Mouse (Mus musculus): ENCODE data around the gene Aatf. TPM values are rescaled to one million over a fixed set of nuclear protein-coding genes. Genes with fewer than 3 reads are reported as not detected.

Aatf gene
- total and polyA plus RNA-seq, 2 experiments from 2014 or later = 25.5 to 40.4 TPM

DNA sequence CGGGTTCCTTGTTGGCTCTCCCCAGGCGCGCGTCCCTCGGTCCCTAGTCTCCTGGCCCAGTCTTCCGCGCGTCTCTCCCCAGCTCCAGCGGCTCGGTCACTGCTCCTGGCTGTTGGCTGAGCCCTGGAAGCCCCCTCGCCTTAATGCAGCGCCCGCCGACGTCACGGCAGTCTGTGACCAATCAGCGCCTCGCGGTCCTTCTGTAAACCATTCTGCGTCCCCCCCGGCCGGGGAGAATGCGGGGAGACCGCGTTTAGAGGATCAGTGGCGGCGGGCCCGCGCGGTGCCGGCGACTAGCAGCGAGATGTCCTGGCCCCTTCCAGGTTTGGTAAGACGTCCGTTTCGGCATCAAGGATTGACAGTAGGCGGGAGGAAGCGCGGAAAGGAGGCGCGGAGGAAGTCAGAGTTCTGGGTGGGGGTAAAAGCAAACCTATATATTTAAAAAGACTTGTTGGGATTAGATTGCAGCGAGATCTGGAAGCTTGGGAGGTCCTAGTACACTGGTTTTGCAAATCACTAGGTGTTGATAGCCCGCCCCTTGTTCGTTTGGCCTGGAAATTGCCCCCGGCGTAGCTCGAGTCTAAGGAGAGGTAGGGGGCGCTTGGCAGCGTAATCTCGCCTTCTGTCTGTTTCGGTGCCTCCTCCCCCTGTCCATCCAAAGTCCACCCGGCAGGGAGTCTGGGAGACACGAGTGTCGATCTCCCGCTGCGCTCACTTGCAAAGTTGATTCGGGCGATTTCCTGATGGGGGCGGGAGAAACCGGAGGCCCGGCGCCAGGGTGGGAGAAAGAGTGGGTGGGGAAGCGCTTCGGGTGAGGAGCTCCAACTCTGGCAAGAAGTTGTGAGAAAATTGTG is 12.3 kb upstream of the Aatf start, which contains the start of gene Lhx1:
Gene Lhx1, minus strand, starts transcription at position 115 of the 854 bp plus-strand sequence.
- ATAC-seq (peak; percentile 42; the same call in 1 of the 2 replicates), DNase-seq (peak; percentile 60)
- peak within 1 kb of the TSS; percentile 10; the same call in 1 of the 2 replicates for H3K9ac ChIP-seq
- under 1% methylated on average over 64 of the region's 64 CpGs for WGBS
- H3K9me3 ChIP-seq (ENCODE audit: low read length) = no peaks in the 10 kb centered on the region
- TF ChIP-seq CTCF (IDR thresholded peaks at IDR 0.05; ENCODE audit: low read depth) = no peak
- peak within 1 kb of the TSS; percentile 51 for H3K4me2 ChIP-seq (ENCODE audit: low read depth)
- H3K4me3 ChIP-seq (ENCODE audit: low read depth, low read length) = peak within 1 kb of the TSS; percentile 32
- H3K27ac ChIP-seq (ENCODE audit: low read depth, low read length) = no peak within 1 kb of the TSS
- H3K4me1 ChIP-seq (ENCODE audit: insufficient read depth) = peaks cover 10% of the 10 kb centered on the region
- peaks cover 95% of the 10 kb centered on the region for H3K27me3 ChIP-seq (ENCODE audit: insufficient read depth, low read length)
- H3K36me3 ChIP-seq (ENCODE audit: insufficient read depth) = no peaks in the 10 kb centered on the region

DNA sequence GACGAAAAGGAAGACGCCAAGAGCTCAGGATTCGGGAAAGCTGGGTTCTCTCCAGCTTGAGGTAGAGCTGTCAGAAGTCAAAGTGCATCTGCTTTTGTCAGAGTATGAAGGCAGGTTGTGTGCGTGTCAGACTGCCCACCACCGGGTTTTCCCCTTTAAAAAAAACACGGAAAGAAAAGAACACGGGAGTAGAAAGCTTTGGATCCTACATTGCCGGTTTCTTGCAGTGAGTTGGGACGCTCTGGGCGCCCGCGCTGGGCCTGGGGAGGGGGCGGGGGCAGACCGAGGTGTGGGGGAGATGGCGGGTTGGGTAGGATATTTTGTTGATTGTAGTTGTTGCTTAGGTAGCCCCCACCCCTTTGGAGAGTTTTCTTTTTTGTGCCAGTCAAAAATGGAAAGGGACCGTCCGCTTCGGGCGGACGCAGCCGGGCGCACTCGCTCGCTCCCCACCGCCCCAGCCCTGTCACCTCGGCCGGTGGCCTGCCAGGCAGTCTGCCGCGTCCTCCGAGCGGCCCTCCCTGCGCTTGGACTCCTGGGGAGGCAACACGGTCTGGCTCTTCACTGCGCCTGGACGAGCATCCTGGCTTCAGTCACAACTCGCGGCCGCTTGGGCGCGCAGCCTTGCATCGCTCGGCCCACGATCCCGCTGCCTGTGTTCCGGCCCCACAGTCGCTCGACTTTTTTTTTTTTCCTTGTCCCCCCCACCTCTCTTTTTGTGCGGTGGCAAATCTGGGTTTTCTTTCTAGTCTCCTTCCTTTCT is 11.4 kb upstream of the Aatf start:
- no peak for ATAC-seq

DNA sequence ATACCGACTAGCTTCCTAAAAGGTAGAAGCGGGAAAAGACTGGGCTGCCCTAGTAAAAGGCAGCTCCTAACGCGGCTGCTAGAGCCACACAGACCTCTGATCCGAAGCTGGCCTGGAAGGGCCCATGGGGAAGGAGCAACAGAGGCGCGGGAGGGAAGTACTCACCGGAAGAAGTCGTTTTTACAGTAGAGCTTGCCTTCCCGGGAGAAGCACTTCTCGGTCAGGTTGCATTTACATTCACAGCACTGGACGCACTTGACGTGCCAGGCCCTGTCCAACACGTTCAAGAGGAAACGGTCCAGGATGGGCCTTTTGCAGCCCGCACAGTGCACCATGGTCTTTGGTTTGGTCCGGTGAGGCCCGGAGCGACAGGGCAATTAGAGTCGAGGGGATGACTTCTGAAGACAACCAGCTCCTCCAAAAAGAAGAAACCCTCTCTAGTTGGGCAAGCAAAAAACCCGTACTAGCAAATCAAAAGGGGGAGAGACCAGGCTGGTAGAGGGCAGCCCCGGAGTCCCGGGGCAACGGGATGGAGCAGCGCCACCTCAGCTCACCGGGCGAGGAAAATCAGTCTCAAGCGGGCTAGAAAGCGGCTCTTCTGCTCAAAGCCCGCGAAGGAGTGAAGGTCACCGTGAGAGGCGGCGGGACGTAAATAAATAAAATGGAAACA is 10.7 kb upstream of the Aatf start:
- Histone ChIP-seq H3K27ac (ENCODE audit: low read depth, low read length) (no peak overlapping the region), H3K4me1 (ENCODE audit: insufficient read depth) (peaks cover 10% of the 10 kb centered on the region), H3K9ac (no peak overlapping the region), H3K36me3 (ENCODE audit: insufficient read depth) (no peaks in the 10 kb centered on the region), H3K27me3 (ENCODE audit: insufficient read depth, low read length) (peaks cover 95% of the 10 kb centered on the region), H3K4me2 (ENCODE audit: low read depth) (no peak overlapping the region; the same call in 1 of the 2 replicates), H3K9me3 (ENCODE audit: low read length) (no peaks in the 10 kb centered on the region), H3K4me3 (ENCODE audit: low read depth, low read length) (peak overlapping the region; percentile 32; the same call in 1 of the 2 replicates)
- ATAC-seq (no peak), DNase-seq (no peak)
- no peak for TF ChIP-seq CTCF (IDR thresholded peaks at IDR 0.05; ENCODE audit: low read depth)
- WGBS = 2% methylated on average over 35 of the region's 35 CpGs

More for the DNA sequence above, 11.4 kb upstream of the Aatf start:
- no peak overlapping the region for H3K9ac ChIP-seq
- no peaks in the 10 kb centered on the region for H3K9me3 ChIP-seq (ENCODE audit: low read length)
- no peak overlapping the region for H3K27ac ChIP-seq (ENCODE audit: low read depth, low read length)
- H3K4me1 ChIP-seq (ENCODE audit: insufficient read depth) = peaks cover 10% of the 10 kb centered on the region
- H3K4me3 ChIP-seq (ENCODE audit: low read depth, low read length) = peak overlapping the region; percentile 32
- H3K4me2 ChIP-seq (ENCODE audit: low read depth) = peak overlapping the region; percentile 51
- DNase-seq = no peak
- under 1% methylated on average over 48 of the region's 48 CpGs for WGBS
- no peaks in the 10 kb centered on the region for H3K36me3 ChIP-seq (ENCODE audit: insufficient read depth)
- H3K27me3 ChIP-seq (ENCODE audit: insufficient read depth, low read length) = peaks cover 95% of the 10 kb centered on the region
- peak; percentile 29 for TF ChIP-seq CTCF (IDR thresholded peaks at IDR 0.05; ENCODE audit: low read depth)

DNA sequence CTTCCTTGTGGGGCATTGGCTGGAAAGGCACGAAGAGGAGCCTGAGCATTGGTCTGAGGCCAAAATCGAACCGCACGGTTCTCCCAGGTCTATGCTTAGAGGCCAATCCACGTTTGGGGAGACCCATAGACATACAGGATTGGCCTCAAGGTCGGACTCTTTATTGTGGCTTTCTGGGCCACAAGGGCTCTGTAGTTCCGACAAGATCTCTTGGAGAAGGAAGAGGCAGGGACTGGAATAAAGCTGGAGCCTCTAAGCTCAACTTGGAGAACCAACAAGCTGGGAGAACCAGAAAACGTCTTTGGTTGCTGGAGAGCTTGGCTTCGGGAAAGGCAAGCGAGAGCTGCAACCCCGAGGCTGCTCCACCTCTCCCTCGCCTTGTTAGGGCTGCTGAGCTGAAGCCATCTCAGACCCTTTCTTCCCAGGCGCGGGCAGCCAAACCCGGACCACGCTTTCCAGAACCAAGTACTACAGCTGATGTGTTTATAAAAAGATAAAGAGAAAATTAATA is 10.1 kb upstream of the Aatf start:
- DNase-seq (peak; percentile 42), ATAC-seq (no peak)
- H3K9me3 ChIP-seq (ENCODE audit: low read length) = no peaks in the 10 kb centered on the region
- 1% methylated on average over 16 of the region's 16 CpGs for WGBS
- no peak overlapping the region for H3K27ac ChIP-seq (ENCODE audit: low read depth, low read length)
- H3K4me1 ChIP-seq (ENCODE audit: insufficient read depth) = peaks cover 10% of the 10 kb centered on the region
- no peak overlapping the region for H3K4me2 ChIP-seq (ENCODE audit: low read depth)
- TF ChIP-seq CTCF (IDR thresholded peaks at IDR 0.05; ENCODE audit: low read depth) = no peak
- no peaks in the 10 kb centered on the region for H3K36me3 ChIP-seq (ENCODE audit: insufficient read depth)
- 0 out of 2 replicates have a peak overlapping the region, but pooled peaks have one; percentile 32 for H3K4me3 ChIP-seq (ENCODE audit: low read depth, low read length)
- H3K27me3 ChIP-seq (ENCODE audit: insufficient read depth, low read length) = peaks cover 95% of the 10 kb centered on the region
- H3K9ac ChIP-seq = no peak overlapping the region

DNA sequence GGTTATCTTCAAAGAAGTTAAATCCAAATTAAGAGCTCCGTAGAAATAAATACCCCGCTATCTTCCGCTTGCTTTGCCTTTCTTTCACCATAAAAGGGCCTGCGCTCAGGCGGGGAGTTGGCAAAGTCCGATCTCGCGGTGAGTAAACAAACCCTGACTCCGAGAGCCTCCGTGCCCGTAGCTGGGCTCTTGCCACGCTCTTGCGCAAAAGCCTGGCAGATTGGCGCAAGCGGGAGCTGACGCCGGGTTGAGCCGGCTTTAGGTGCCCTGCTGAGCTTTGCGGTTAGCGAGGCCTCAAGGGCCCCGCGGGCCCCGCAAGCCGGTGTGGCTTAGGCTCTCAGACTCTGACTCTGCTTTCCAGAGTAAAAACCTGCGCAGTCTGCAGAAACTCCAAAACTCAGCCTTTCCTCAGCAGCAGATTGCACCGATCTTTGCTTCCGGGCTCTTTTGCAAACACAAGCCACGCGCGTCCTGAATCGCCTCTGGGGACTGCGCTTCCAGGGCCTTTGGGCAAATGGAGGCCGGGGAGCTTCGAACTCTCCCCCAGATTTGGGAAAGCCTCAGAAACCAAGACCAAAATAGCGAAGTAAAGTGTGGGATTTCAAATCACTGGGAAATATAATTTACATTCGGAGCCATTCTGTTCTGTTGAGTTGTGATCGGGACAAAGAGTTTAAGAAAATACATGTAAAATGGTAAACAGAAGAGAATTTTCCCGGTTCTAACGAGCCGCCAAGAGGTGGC is 9.4 kb upstream of the Aatf start:
- peaks cover 10% of the 10 kb centered on the region for H3K4me1 ChIP-seq (ENCODE audit: insufficient read depth)
- peaks cover 91% of the 10 kb centered on the region for H3K27me3 ChIP-seq (ENCODE audit: insufficient read depth, low read length)
- peak; percentile 50 for DNase-seq
- H3K4me2 ChIP-seq (ENCODE audit: low read depth) = no peak overlapping the region
- H3K9me3 ChIP-seq (ENCODE audit: low read length) = no peaks in the 10 kb centered on the region
- H3K9ac ChIP-seq = no peak overlapping the region
- 1% methylated on average over 40 of the region's 40 CpGs for WGBS
- no peak overlapping the region for H3K27ac ChIP-seq (ENCODE audit: low read depth, low read length)
- H3K36me3 ChIP-seq (ENCODE audit: insufficient read depth) = no peaks in the 10 kb centered on the region
- no peak for ATAC-seq
- peak overlapping the region; percentile 8; the same call in 1 of the 2 replicates for H3K4me3 ChIP-seq (ENCODE audit: low read depth, low read length)
- no peak for TF ChIP-seq CTCF (IDR thresholded peaks at IDR 0.05; ENCODE audit: low read depth)
